Mouse (Mus musculus) splenic B cell, adult 2 months (primary cell): Measurements from ENCODE around the gene Peli1.
"Not testable (repeated sequence)": the region's sequence is repeated elsewhere in the genome, so short reads cannot be mapped to it uniquely, and the experiment has no call there.

ENCODE experiments used
- DNase-seq: peaks from one replicate; pipeline ENCODE4 v3.0.0-alpha.2; 2011; ENCODE audit warnings: low read depth, low spot score
- H3K27me3 ChIP-seq: 2 replicates; pipeline ENCODE4 v1.6.1; 2012; ENCODE audit warnings: mild to moderate bottlenecking, low read length, moderate library complexity, mixed read lengths; ENCODE audit not compliant: control insufficient read depth, poor library complexity, insufficient read depth, severe bottlenecking
- H3K36me3 ChIP-seq: 2 replicates; pipeline ENCODE4 v1.6.1; 2012; ENCODE audit warnings: mild to moderate bottlenecking, low read length, moderate library complexity, mixed read lengths; ENCODE audit not compliant: control insufficient read depth, poor library complexity, insufficient read depth, severe bottlenecking

Peli1 gene

DNA sequence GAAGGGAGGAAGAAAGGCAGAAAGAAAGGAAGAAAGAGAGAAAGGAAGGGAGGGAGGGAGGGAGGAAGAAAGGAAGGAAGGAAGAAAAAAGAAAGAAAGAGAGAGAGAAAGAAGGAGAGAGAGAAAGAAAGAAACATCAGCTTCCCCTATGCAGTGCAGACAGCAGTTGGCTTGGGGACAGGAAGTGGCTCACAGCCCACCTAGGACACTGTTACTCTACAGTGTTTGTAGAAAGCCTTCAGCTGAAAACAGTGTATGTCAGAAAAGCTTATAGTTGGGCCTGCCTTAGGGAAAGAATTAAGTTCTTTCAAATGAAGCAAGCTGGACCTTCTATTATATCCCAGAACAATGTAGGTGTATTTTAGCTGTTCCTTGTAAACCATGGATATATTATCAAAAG, 85.4 kb downstream of the Peli1 start:
- Histone ChIP-seq H3K27me3 (no peaks in the 10 kb centered on the region), H3K36me3 (no peaks in the 10 kb centered on the region)
- DNase-seq = no peak

- H3K36me3 ChIP-seq = no peaks in the 10 kb centered on the region
- no peaks in the 10 kb centered on the region for H3K27me3 ChIP-seq
- DNase-seq = peak; percentile 80
These were observed 87.3 kb downstream of the Peli1 start for GRCm38 (mm10) chr11:21178343-21178742.

GRCm38 (mm10) chr11:21178998-21179645, 88.0 kb downstream of the Peli1 start:
- H3K36me3 ChIP-seq = no peaks in the 10 kb centered on the region
- DNase-seq = peak; percentile 20
- no peaks in the 10 kb centered on the region for H3K27me3 ChIP-seq

DNA sequence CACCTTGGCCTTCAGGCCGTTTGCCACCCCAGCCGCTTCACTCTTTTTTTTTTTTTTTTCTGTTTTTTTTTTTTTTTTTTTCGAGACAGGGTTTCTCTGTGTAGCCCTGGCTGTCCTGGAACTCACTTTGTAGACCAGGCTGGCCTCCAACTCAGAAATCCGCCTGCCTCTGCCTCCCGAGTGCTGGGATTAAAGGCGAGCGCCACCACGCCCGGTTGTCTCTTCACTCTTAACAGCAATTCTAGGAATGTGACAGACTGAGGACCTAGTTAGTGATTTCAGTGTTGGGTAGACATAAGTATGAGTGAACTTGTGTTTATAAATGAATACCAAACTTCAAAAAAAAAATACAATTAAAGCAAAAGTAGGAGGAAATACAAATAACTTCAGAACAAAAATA, 88.8 kb downstream of the Peli1 start:
- H3K27me3 ChIP-seq, DNase-seq, H3K36me3 ChIP-seq: not testable (repeated sequence)

DNA sequence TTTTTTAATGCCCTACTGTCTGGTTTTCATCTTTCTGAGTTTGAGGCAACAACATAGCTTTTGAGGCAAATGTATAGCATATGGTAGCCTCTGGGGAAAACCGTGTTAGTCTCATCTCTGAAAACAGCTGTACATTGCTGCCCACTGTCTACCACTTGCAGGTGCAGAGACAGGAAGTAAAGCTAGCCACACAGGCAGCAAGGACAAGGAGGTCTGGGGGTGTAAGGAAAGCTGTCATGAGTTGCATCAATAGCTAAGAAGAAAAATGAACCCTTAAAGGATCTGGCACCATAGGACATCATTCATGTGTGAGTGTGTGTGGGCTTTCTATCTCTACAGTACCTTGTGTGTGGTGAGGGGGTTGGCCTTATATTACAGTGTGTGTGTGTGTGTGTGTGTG, 89.6 kb downstream of the Peli1 start:
- Histone ChIP-seq H3K27me3 (no peaks in the 10 kb centered on the region), H3K36me3 (no peaks in the 10 kb centered on the region)
- DNase-seq = peak; percentile 69

DNA sequence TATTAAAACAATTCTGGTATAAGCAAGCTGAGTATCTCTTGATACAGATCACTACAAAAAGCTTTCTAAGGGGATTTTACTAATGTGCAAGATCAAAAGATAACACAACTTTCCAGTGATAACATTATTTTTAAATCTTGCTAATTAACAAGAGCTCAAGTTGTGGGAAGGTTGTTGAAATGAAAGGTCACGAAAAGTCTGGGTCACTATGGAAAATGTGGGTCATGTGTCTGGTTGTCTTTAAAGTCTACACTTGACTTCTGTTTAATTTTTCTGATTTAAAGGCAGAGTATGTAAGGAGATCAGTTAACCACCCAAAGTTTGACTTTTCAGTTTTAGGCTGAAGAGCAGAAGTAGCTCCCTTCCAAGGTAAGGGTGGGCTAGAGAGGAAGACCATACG, 90.5 kb downstream of the Peli1 start:
- no peak for DNase-seq
- no peaks in the 10 kb centered on the region for H3K27me3 ChIP-seq

GRCm38 (mm10) chr11:21182709-21183108, 91.6 kb downstream of the Peli1 start:
- DNase-seq = no peak
- Histone ChIP-seq H3K36me3 (no peaks in the 10 kb centered on the region), H3K27me3 (no peaks in the 10 kb centered on the region)

More for the DNA sequence above, 90.5 kb downstream of the Peli1 start:
- H3K36me3 ChIP-seq = no peaks in the 10 kb centered on the region

DNA sequence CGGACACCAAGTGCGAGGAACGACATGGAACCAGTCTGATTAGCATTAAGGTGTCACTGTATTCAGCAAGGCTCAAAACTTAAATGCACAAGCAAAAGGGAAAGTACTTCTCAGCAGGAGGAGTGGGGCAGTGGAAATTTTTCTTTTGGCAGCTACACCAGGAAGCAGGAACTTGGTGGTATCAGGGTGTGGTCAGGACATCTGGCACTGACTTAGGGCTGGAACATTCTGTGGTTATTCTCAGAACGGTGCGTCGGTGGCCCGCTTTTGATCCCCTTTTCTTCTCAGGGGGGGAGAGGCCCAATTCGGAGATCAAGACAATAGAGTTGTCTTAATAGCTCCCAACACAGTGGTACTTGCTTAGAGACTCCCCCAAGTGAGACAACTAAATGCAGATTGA, 100.7 kb downstream of the Peli1 start:
- not testable (repeated sequence) for H3K27me3 ChIP-seq, DNase-seq, H3K36me3 ChIP-seq

DNA sequence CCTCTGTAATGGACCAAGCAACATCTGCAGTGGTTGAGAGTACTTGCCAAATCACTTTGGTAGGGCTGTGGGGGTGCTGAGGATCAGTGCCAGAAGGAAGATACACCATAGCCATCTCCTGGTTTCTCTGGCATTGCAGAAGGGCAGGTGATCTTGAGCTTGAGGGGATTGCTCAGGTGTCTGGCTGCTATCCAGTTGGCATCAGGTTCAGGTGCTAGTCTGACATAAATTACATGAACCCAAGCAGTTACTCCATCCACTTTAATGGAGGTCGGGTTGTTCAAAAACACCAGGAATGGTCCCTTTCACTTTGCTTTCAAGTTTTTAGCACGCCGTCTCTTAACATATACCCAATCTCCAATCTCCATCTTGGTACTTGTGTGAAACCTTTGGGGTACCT, 103.8 kb downstream of the Peli1 start:
- H3K36me3 ChIP-seq = no peaks in the 10 kb centered on the region
- DNase-seq = no peak
- no peaks in the 10 kb centered on the region for H3K27me3 ChIP-seq
